ENCODE assay signal across 25 mouse cellular contexts in the genomic region with DNA sequence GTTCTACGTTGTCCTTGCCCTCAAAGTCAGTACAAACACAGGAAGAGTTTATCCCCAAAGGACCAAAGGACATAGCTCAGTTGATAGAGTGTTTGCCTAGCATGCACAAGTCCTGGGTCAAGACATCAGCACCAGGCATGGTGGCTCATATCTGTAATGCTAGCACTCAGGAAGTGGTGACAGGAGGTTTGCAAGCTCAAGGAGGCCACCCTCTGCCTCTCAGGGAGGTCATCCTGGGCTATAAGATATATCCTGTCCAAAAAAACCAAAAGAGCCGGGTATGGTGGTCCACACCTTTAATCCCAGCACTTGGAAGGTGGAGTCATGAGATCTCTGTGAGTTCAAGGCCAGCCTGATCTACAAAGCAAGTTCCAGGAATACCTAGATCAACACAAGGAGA.
"Had no signal": no experiment of that assay in that cellular context is flagged by ENCODE, and none has a peak within 500 bp of the region (broad histone marks: within the 10 kb centered on the region; RNA-seq: fewer than 3 reads in every experiment).

No protein-coding gene starts in this region.

- H3K27me3 ChIP-seq: hindbrain, embryonic 15.5 days had no signal

- H3K9ac ChIP-seq: heart, embryonic 13.5 days; heart, embryonic 15.5 days; hindbrain, embryonic 13.5 days; hindbrain, embryonic 15.5 days; kidney, embryonic 15.5 days; limb, embryonic 13.5 days; limb, embryonic 15.5 days; liver, embryonic 13.5 days; liver, embryonic 15.5 days had no signal

- H3K4me3 ChIP-seq: gastrocnemius, adult 2 months; heart, embryonic 13.5 days; heart, embryonic 15.5 days; hindbrain, embryonic 13.5 days; hindbrain, embryonic 15.5 days; kidney, embryonic 15.5 days; limb, embryonic 13.5 days; limb, embryonic 15.5 days; liver, embryonic 13.5 days; liver, embryonic 15.5 days had no signal

- H3K9me3 ChIP-seq: heart, embryonic 13.5 days; heart, embryonic 15.5 days; hindbrain, embryonic 13.5 days; hindbrain, embryonic 15.5 days; kidney, embryonic 15.5 days; limb, embryonic 13.5 days; limb, embryonic 15.5 days; liver, embryonic 13.5 days; liver, embryonic 15.5 days had no signal

- DNase-seq: gastrocnemius, adult 2 months; gastrocnemius, postnatal 10 days; gastrocnemius, postnatal 25 days; heart, adult 18-20 months; heart, postnatal 14 days; heart, postnatal 36 days; kidney, adult 11 months; kidney, adult 2 months; kidney, adult 9 months; kidney, postnatal 14 days; kidney, postnatal 36 days; layer of hippocampus, adult 9-11 months; layer of hippocampus, postnatal 36 days; left cerebral cortex, postnatal 4 days; liver, embryonic 13.5 days had no signal

- H3K36me3 ChIP-seq: heart, embryonic 15.5 days; hindbrain, embryonic 15.5 days had no signal

- H3K27ac ChIP-seq: gastrocnemius, adult 2 months; heart, embryonic 13.5 days; heart, embryonic 15.5 days; hindbrain, embryonic 13.5 days; hindbrain, embryonic 15.5 days; hindbrain, postnatal 0 days; kidney, embryonic 15.5 days; kidney, postnatal 0 days; limb, embryonic 13.5 days; limb, embryonic 15.5 days; liver, embryonic 13.5 days; liver, embryonic 15.5 days had no signal
